Mouse (Mus musculus) T-helper 17 cell (primary cell): ENCODE results near the gene Angel2.

Source experiments
- in situ Hi-C, 2 experiments: fragments of 300-600 bp; cut with MboI, MseI; formaldehyde crosslinking; loops; 1 replicate in 1 of 2; 2 replicates in 1 of 2; pipeline ENCODE4 v1.15.1; 2025; ENCODE audit warnings: high pct_unique_total_duplicates in 2 of 2

Angel2 gene

DNA sequence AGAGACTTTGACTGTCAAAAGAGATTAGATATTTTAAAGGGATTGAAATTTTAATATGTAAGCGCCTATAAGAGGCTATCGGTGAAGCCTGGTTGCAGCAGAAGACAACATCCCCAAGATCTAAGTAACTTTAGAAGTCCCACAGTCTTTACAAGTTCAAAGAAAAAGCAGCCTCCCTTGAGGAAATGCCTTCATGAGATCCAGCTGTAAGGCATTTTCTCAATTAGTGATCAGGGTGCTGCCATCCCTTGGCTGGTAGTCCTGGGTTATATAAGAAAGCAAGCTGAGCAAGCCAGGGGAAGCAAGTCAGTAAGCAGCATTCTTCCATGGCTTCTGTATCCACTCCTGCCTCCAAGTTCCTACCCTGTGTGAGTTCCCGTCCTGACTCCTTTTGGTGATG, at the start of gene Angel2:
Angel2 (plus strand) TSS at position 301 of the 400 bp plus-strand sequence.
- in situ Hi-C loops: loop anchor here in 1 of 2 experiments (10.0 kb wide), 1 partner anchor 1210 kb away; the partner anchor contains the start of gene Rcor3

DNA sequence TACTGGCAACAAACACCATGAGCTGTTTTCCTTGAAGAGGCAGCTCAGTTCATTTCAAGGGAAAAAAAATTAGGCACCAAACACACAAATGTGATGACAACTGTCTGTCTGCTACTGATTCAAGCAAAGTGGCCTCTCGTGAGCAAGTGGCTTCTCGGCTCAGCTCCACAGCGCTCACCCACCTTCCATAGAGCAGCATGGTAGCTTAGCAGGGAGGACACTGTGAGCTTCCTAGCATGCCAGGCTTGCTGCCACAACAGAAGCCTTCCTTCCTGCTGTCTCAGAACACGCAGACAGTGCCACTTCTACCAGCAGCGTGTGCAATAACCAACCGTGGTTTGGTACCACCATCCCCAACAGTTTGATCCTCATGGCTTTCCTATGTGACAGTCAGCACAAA, 49.2 kb upstream of the Angel2 start:
- in situ Hi-C loops: no loop called here

DNA sequence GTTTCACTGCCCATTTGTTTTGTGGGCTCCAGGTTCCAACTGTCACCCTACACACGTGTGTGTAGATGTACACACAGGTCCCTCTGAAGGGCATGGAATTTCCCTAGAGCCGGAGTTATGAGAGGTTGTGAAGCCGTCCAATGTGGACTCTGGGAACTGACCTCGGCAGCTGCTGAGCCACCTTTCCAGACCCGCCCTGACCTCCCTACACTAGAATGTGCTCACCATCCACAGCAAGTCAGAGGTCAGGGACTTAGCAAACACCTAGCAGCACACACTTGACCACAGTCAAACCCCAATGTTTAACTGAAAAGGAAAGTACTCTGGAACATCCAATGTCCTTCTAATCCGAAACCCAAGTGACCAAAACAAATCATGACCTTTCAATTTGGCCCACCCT, 44.3 kb upstream of the Angel2 start:
- in situ Hi-C loops: no loop called here

DNA sequence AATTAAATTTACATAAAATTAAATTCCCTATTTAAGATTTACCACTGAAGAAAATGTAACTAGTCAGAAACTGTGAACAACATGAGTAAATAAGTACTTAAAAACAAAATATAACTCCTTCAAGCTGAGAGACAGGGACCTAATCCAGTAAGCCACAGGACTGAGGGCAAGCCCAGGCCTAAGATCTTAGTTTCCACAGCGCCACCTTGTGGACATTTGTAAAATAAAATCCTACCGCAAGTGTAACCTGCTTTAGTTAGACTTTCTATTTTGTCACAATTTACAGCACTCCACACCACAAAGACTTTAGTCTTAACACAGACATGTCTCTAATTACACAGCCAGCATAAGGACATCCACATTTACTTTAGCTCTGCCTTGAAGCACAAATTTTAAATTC, 43.5 kb upstream of the Angel2 start:
- in situ Hi-C loops: no loop called here

DNA sequence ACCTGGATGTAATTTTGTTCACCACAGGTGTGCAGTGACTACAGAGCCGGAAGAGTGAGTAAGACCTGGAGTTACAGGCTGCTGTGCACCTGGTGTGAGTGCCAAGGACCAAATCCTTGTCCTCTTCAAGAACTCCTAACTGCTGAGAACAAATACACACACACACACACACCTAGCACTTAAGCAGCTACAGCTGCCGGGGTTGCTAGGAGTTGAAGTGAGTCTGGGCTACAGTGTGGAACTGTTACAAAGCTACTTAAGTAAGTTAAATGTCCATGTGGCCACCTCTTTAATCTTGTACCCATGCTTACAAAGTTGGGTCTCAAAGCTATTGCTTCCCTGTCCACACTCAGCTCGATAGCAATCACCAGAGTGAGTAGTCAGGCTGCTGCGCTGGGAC, 38.9 kb upstream of the Angel2 start:
- in situ Hi-C loops: no loop called here

DNA sequence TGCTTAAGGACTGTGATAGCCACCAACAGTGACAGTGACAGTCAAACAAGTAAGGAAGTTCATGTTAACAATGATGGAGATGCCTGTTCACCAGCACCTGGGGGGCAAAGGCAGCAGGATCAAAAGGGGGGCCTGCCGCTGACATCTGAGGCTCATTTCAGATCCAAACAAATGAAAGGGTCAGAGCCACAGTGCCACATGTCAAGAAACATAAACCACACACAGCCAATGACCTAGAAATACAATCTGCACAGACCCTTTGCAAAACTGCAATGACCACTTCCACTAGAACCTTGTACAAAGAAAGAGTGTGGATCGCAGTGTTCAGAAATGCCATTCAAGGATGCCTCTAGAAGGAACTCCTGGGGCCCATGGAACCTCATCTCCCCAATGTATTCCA, 36.9 kb upstream of the Angel2 start:
- in situ Hi-C loops: no loop called here

DNA sequence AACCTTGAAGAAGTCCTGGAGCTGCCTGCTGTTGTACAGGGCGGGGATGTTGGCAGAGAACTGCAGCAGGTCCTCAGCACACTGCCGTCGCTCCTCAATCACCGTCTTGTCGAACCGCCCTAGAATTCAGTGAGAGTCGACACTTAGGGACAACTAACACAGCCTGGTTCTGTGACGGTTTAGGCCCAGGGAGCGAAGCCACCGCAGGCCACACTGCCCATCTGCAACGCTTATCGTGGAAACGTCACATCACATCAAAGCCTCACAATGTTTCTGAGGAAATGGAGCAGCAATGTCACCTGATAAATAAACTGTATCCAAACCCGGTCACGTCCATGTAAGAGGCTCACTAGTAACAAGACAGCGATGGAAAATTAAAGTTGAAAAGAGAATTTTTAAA, 36.3 kb upstream of the Angel2 start:
- in situ Hi-C loops: no loop called here

DNA sequence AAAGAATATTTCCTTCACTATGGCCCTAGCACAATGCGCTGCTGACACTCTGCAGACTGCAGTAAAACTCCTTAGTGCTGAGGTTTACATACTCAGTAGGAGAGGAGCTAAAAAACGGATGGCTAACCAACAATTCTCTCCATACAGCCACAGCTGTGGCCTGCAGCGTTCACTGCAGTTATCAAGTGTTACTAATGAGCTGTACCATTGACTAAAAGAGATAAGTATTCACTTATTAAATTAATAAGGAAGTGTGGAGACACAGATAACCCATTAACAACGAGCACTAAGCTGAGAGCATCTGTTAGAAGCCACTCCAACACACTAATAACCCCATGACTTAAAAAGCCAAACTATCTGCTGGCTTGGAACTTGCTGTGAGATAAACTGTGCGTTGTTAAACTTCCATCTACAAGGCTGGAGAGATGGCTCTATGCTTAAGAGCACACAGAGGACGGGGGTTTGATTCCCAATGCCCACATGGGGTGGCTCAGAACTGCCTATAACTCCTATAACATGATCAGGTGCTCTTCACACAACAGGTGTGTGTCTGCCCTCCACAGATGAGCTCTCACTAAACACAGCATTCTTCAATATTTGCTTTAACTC, 31.2 kb upstream of the Angel2 start:
- in situ Hi-C loops: no loop called here

DNA sequence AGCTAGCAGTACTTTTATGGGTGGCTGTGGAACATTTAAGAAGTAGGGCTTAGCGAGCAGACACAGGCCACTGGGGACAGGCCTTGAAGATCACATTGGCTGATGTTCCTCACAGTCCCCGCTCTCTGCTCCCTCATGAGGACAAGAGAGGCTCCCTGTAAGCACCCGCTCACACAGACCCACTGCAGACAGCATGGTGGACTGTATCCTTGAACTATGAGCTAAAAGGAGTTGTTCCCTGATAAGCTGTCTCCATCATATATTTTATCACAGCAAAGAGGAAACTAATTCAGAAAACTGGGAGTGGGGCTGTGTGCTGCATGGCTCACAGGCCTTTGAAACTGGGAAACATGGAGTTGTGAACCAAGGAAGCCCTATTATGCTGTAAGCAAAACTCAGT, 26.7 kb upstream of the Angel2 start:
- in situ Hi-C loops: no loop called here

DNA sequence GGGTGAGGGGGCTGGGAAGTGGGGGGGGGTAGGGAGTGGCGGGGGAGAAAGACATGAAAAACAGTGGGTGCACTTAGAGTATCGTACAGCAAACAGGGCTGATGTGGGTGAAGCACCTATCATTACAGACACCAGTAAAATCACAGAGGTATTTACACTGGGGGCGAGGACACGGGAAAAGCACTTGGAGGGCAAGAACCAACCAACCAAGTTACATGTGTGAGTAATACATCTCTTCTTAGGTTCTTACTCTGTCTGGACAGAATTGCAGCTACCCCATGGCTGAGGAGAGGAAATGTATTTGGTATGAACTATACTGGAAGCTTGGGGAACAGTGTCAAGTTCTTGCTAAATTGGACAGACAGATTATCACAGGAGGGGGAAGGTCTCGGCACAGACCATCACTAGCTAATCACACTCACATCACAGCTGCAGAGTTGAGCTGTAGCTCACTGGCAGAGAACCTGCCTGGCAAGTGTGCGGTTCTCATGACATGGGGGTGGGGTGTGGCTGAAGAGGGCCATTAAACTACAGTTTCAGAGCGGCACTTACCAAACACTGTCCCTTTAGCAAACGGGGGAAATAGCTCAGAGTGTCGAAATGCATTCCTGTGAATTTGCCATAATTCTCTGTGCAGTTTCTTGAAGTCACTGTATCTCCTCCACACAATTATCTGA, 25.9 kb upstream of the Angel2 start:
- in situ Hi-C loops: no loop called here

DNA sequence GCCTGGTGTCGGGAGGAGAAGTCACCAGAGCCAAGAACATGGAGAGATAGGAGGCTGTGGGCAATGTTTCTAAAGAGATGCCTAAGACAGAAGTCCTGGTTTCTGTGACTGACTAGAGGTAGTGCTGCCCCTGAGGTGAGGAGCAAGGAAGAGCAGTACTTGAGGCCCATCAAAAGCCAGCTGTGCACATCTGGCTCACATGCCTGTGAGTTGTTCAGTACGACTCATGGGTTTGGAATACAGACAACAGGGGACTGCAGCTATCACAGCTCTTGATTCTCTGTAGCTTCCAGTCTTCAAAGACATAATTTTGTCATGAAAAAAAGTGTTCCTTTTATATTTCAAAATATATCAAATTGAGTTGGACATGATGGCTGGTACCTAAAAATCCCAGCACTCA, 23.8 kb upstream of the Angel2 start:
- in situ Hi-C loops: no loop called here

DNA sequence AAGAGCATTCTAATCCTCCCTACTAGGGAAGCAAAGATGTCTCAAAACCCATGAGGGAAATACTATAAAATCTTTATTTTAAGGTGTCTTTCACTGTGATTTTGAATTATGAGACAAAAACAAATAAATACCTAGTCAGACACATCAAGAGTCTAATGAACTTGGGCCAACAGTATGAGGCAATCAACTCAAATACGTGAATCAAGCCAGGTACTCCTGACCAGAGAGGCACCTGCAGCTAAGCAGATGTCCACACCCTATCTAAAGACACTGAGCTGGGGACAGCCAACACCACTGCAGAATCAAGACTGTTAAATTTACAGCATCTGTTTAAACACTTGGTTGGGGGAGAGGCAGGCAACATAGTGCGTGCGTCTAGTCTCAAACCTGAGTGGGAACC, 20.8 kb upstream of the Angel2 start:
- in situ Hi-C loops: no loop called here

DNA sequence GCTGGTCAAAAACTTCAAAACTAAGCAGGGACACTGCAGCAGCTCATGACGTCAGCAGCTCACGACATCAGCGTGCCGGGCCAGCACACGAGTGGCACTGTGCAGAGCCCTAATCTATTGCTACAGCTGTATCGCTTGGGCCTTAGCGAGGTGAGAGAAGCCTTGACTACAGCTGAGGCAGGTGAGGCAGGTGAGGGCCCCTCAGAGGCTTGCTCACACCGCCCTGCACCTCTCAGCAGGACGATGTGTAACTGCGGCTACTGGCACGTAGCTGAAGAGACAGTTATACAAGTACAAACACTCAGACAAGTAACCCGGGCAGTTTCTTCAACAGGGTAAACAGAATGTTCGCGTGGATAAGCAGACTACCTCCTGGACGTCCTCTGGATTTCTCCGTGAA, 20.2 kb upstream of the Angel2 start:
- in situ Hi-C loops: no loop called here

DNA sequence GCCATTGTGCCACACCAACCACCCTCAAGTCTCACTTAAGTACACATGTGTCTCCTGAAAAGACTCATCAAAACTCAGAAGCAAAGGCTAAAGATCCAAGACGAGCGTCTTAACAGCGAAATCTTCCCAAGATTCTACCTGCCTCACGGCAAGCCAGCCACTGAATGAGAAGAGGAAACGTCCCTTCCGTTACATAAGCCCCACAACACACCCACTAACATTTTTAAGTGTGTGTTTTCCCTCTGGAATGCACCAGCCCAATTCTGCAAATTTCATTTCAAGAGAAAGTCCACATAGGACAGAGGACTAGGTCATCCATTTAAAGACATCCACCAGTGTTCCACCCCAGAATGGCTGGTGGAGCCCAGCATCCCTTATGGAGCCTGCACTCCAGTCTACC, 14.1 kb upstream of the Angel2 start:
- in situ Hi-C loops: no loop called here

DNA sequence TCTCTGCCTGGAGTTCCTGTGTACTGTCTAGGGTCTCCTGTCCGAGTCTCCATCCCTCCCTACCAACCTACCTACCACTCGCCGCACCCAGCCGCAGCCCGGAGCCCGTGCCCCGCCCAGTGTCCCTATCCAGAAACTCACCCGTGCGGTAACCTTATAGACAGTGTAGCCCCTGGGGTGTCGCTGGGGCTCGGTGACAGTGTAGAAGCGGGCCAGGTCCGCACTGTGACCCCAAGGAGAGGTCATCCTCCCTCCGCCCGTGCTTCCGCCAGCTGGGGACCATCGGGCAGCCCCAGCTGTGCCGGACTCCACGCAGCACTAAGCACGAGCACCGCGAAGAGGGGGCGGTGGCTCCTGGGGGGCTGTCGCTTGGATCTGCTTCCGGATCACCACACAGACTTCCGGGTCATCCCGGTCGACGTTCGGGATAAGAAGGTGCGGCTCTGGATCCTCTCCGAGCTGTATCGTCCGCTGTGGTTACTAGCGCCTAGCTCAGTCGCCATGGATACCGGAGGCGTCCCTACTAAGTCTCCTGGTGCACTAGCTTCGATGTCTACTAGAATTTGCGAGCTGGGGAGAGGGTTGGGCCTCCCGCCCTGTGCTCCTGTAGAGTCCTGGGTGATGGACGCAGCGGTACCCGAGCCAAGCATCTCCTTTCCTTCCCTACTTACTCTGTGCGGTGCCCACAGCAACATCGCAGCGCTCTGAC, 13.3 kb upstream of the Angel2 start, which contains the start of gene Rps6kc1:
Rps6kc1 (minus strand) TSS at position 356 of the 709 bp plus-strand sequence.
- in situ Hi-C loops: no loop called here

DNA sequence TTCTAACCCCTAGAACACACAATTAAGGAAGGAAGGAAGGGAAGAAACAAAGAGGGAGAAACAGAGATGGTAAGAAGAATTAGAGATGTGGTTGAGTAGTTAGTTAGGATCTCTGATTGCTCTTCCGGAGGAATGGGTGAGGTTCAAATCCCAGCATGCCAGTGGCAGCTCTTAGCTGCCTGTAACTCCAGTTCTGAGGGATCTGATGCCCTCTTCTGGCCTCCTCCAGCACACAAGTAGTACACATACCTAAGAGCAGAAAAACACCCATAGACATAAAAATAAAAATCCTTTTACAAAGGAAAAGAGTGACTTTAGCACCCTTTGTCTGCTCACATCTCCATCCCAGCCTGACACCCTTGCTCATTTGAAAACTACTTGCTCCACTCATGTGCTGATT, 12.3 kb upstream of the Angel2 start:
- in situ Hi-C loops: no loop called here

DNA sequence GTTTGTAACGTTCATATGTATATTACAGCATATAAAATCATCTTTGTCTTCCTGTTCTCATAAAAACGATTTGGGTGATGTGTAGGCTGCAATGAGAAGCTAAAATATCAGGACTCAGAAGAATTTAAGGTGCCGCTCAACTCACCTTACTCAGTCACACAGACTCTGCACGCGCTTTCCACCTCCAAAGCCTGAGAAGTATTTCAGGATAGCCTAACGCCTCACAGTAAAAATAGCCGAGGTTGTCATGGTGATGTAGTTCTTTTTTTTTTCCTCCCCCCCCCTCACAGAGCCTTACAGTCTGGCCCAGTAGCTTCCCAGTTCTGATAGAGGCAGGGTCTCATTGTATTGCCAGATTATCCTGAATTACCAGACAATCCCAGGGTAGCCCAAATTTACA, 6.0 kb upstream of the Angel2 start:
- in situ Hi-C loops: no loop called here

DNA sequence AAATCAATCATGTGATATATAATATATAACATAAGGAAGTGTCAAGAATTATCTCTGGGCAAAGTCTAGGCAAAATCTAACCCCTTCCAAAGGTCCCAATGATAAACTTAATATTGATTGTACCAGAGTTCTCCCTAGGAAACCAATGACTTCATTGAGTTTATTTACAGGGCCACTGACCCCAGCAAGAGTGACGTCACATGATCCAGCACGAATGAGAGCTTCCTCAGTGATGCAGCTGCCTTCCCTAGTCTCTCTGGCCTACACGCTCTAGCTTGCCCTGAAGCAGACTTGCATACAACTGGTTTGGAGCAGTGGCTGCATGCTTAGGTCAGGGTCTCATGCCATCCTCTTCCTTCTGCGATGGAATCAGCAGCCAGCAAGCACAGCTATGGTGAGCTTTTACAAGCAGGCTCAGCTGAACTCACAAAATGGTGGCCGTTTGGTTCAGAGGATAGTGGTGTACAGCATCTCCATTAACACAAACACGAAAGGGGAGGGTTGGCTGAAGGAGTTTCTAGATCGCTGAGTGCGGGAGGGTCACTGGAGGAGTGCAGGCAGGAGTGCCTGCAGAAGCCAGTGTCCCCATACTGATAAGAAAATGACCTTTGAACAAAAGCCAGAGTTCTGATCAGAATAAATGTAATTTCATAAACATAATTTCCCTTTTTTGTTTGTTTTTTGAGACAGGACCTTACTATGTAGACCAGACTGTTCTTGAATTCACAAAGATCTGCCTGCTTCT, 5.0 kb upstream of the Angel2 start:
- in situ Hi-C loops: loop anchor here in 1 of 2 experiments (10.0 kb wide), 1 partner anchor 1215 kb away; the partner anchor contains the start of gene Rcor3

DNA sequence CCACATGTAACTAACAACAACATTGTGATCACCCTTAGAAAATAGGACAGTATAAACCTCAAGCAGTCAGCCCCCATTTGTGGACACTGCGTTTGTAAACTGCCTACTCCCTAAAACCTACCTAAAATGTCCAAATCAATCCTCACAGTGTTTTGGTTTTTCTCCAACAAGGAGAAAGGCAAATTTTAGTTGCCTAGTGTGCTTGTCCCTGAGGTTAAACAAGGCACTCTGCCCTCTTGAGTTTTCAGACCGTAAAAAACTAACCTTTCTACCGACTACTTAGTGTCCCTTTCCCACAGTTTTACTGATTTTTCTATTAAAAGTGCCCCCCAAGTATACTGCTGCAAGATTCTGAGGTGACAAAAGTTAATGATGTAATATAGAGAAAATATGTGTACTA, 2.4 kb downstream of the Angel2 start:
- in situ Hi-C loops: loop anchor here in 1 of 2 experiments (10.0 kb wide), 1 partner anchor 1207 kb away; the partner anchor contains the start of gene Rcor3

DNA sequence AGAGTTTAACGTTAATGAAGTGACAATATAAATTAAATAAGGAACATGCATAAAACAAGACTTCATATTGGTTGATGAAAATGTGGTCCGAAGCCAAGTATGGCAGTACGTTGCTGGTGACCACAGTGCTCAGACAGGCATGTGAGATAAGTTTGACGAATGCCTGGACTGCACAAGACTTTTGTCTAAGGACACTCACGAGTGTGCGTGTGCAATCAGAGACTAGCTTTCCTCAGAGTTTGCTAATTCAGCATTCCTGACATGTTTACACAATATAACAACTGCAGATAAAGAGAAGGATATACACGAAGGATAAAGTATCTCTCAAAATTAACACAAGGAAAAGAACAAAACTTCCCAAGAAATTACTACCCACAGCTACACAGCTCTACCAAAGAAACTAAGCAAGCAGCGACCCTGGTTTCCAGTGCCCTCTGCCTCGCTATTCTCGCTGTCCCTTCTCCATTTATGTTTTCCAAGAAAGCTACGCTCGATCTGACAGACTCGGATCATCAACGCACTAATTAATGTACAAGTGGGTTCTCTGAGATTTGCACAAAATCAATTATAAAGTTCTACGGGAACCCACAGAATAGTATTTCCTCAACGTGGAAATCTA, 2.9 kb downstream of the Angel2 start:
- in situ Hi-C loops: loop anchor here in 1 of 2 experiments (10.0 kb wide), 1 partner anchor 1207 kb away; the partner anchor contains the start of gene Rcor3

DNA sequence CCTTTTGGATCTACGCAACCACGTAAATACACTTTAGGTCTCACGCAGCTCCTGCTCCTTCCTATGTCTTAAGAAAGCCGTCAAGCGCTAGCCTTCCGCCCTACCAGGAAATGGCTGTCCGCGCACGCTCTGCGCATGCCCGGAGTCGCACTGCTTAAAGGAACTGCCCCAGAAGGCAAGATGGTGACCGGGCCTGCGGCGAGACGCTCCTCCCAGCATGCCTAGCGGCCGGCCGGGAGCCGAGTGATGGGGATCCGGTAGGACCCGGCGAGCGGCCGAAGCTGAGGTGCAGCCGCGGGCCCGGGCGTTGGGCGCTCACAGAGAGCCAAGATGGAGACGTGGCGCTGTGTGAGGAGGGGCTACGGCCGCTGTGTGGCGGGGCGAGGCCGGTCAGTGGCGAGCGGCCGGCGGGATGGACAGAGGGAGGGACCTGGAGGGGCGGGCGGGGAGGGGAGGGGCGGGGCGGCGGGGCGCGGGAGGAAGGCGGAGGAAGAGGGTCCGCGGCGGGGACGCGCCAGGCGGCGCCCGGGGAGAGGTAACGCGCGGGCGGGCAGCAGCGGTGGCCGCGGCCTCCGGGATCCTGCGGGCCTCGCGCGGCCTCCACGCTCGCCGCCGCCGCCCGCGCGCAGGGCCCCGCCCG, 3.6 kb downstream of the Angel2 start:
- in situ Hi-C loops: loop anchor here in 1 of 2 experiments (10.0 kb wide), 1 partner anchor 1206 kb away; the partner anchor contains the start of gene Rcor3
